Mouse (Mus musculus): ENCODE data around the gene Stard13.

- TF ChIP-seq CTCF (IDR thresholded peaks at IDR 0.05), result no peak
- no peak for TF ChIP-seq EP300 (IDR thresholded peaks at IDR 0.05)
These were observed 79.6 kb downstream of the Stard13 start for GRCm38 (mm10) chr5:151154030-151154429.
